Comparison of ENCODE assay signal across 29 mouse cellular contexts in the genomic region with DNA sequence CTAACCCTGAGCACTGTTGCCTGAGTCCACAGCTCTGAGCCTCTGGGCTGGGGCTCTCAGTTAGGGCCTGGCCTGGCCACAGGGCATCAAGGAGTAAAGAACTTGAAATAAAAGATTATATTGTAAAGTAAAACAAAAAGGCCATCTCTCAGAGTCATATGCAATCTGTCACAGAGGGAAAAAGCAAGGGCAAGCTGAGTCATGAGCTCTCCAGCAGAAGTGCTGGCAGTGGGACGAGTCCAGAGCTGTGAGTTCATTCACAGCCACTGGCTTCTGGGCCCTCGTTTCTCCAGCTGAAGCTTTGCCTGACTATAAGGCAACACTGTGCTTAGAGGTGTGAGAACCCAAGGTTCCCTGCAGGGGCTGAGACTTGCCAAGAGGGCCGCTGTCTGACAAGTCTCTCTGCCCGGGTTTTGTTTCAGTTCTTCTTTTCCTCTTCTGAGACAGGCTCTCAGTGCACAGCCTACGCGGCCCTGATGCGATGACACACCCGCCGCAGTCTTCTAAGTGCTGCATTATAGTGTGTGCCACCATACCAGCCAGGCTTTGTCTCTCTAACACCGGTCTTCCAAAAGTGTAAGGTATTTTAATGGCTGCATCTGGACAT. TPM values are rescaled to one million over a fixed set of nuclear protein-coding genes. Genes with fewer than 3 reads are reported as not detected.
A peak's percentile ranks its signal among the peaks of the same experiment; 100 is the strongest.
DNase-seq lines count a peak whose midpoint lies in the region; ATAC-seq lines count a peak whose summit lies in the region.
"Had no signal": no experiment of that assay in that cellular context is flagged by ENCODE, and none has a peak within 500 bp of the region (broad histone marks: within the 10 kb centered on the region; RNA-seq: fewer than 3 reads in every experiment).

No protein-coding gene starts in this region.

- DNase-seq in frontal cortex, postnatal 14 days (ENCODE audit: low spot score in 2 of 2) = no peak
- peak; percentile 83 for DNase-seq in A20 (ENCODE audit: low read depth, low spot score)
- peak; percentile 37 for DNase-seq in adrenal gland, postnatal 10 days
- no peak for DNase-seq in left cerebral cortex, postnatal 36 days (ENCODE audit: low spot score in 2 of 2)
- no peak for DNase-seq in urinary bladder, postnatal 10 days (ENCODE audit: low spot score)
- DNase-seq: cerebellum, adult 9-11 months; gastrocnemius, adult 2 months; kidney, adult 2 months; liver, embryonic 13.5 days; lung, embryonic 14.5 days; right cerebral cortex, postnatal 14 days; thymus, adult 18-20 months; thymus, postnatal 36 days had no signal

- ATAC-seq in frontal cortex, adult (ENCODE audit: low TSS enrichment) = peak; percentile 57; the same call in 1 of the 2 replicates
- ATAC-seq in granulocyte monocyte progenitor cell, adult 5-6 weeks (replicated peaks; ENCODE audit: poor library complexity, severe bottlenecking) = peak; percentile 86
- ATAC-seq in activated CD4-positive, CD25-positive, alpha-beta regulatory T cell, adult 4 months = no peak
- ATAC-seq: forebrain, embryonic 16.5 days had no signal

- intact Hi-C loops in left cerebral cortex, postnatal 36 days (cut with DNase I) = no loop called here

RNA-seq across cellular contexts. Expression of gene Bmp8a, which starts 10.3 kb away (rescaled TPM):
- total RNA-seq in adrenal gland, postnatal 10 days (2021) = under 1 TPM in 1 of 2 experiments, not detected in 1; 0.90 TPM
- total RNA-seq in granulocyte monocyte progenitor cell, adult 5-6 weeks (2014; fragmentation: Nextera tagmentation) = not detected in 2 replicates
- 0.30 TPM in 1 of 2 replicates, not detected in the other for total RNA-seq in granulocyte monocyte progenitor cell, adult 5-6 weeks (2017)
- total RNA-seq in left cerebral cortex, postnatal 36 days (2021) = under 1 TPM in 1 of 2 experiments, not detected in 1; 0.32 TPM
- polyA plus RNA-seq in activated CD4-positive, CD25-positive, alpha-beta regulatory T cell, adult 4 months (2017; shearing (Covaris generic)) = not detected
- total RNA-seq: hematopoietic stem cell, adult 5-6 weeks had no signal
- polyA plus RNA-seq: embryonic facial prominence, embryonic 10.5 days had no signal

RNA-seq across cellular contexts. Expression of gene Oxct2a, which starts 29.9 kb away (rescaled TPM):
- total RNA-seq in adrenal gland, postnatal 10 days (2021) = under 1 TPM in 1 of 2 experiments, not detected in 1; 0.18 TPM
- not detected in 2 replicates for total RNA-seq in granulocyte monocyte progenitor cell, adult 5-6 weeks (2014; fragmentation: Nextera tagmentation)
- total RNA-seq in granulocyte monocyte progenitor cell, adult 5-6 weeks (2017) = not detected in 2 replicates
- not detected for total RNA-seq in left cerebral cortex, postnatal 36 days (2021)
- not detected for polyA plus RNA-seq in activated CD4-positive, CD25-positive, alpha-beta regulatory T cell, adult 4 months (2017; shearing (Covaris generic))
- total RNA-seq: hematopoietic stem cell, adult 5-6 weeks; layer of hippocampus, postnatal 25 days; MEL had no signal
- polyA plus RNA-seq: embryonic facial prominence, embryonic 10.5 days; forebrain, embryonic 16.5 days; heart, embryonic 10.5 days; heart, embryonic 16.5 days; hindbrain, embryonic 15.5 days; intestine, embryonic 14.5 days; kidney, postnatal 0 days; limb, embryonic 12.5 days; lung, embryonic 14.5 days; midbrain, embryonic 11.5 days; stomach, embryonic 15.5 days had no signal

Comparison
In these comparisons a context has a peak if more than half of its experiments do, and no peak if none do; other contexts are left out.
1. DNase-seq: peak in A20 (single experiment) and adrenal gland, postnatal 10 days (single experiment); none in frontal cortex, postnatal 14 days (0 of 2), left cerebral cortex, postnatal 36 days (0 of 2) and urinary bladder, postnatal 10 days (single experiment).